Mouse (Mus musculus): ENCODE results near the gene Mrap.

Gene Mrap

GRCm38 (mm10) chr16:90738092-90738956 lies at the start of gene Mrap:
Gene Mrap (plus strand): TSS chr16:90738207.
- no peak for DNase-seq

DNA sequence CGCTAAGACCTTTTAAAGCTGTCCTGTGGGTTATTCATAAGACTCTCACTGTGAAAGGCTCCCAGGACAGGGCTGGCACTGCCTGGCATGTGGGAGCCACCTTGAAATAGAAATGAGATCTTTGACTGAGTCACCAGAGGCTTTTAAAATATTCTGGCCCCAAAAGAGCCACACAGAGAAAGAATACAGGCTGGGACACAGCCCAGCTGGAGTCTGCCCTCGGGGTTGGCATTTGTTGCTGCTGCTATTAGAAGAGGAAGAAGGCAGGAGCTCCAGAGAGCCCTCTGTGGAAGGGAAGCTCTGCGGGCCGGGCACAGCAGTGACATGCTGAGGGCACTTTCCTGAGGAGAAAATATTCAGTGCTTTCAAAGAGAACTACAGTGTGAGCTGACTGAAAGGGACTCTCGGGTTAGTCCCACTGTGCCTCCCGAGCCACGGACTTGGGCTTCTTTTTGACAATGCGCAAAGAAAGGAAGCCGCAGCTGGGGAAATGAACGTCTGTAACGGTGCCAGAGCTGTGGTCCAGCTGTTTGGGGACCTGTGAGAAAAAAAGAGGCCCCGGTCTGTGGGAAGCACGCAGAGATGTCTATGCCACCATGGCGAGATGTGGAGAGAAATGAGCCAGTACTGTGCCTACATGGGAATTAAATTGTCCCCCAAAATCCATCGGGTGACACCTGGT lies 45.2 kb upstream of the Mrap start:
- DNase-seq, result no peak

DNA sequence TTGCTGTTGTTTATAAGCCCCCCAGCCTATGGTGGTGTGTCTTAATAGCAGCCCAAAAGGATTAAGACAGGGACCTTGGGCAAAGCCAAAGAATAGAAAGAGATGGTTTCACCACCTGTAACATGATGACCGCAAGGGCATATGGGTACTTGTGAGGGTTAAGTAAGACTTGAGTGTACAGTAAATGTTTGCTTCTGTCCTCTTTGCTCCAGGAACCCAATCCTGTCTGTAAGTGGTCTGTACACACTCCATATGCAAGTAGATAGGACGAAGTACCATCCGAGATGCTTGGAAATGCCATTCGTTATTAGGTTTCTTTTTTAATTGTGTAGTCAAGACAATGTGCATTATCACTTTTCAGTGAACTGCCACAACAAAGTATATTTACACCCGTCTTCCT lies 44.4 kb upstream of the Mrap start:
- DNase-seq, result no peak

GRCm38 (mm10) chr16:90694719-90695118 lies 43.3 kb upstream of the Mrap start:
- no peak for DNase-seq

DNA sequence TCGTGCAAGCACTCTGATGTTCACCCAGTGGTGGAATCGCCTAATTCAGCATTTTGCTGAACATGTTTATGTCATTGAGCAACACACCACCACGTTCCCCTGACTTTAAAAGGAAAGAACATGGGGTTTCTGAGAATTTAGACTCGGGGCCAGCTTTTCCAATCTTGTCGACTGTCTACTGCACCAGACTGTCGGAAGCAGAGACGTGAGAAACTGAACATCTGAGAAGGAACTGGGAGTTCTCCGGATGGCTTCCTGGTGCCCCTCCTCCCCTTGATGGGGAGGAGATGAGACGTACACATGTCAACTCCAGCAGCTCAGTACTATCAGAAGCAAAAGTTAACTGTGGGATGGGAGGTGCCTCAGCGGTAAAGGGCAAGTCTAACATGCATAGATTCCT lies 42.9 kb upstream of the Mrap start:
- DNase-seq, result no peak

DNA sequence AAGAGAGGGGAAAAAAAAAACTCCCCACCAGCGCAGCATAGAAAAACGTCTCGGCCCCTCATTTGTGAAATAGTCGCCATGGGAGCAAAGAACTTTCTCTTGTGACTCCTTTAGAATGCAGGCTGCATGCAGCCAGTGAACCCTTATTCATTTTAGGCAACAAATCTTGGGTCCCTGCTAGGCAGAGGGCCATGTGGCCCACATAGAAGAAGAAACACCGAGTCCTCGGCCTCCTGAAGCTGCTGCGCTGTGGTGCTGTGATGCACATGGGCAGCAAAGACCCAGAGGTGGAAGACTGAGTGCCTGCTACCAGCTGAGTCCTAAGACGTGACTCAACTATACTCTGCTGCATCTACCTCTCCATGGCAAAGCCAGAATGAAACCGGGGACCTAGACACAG lies 41.7 kb upstream of the Mrap start:
- no peak for DNase-seq

DNA sequence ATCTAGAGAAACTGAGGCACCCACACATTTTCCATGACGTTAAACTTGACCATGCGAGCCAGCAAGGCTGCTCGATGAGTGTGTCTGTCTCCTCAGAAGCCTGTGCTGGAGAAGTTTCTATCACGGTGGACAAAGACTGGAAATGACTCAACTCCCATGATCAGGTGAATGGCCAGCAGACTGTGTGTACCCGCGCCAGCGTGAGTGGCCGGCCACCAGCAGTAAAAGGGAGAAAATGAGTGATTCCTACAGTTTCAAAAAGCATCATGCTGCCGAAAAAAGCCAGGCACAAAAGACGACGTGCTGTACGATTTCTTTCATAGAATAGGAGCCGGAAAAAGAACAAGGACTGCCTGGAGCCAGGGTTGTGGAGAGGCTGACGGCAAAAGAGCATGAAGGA lies 38.6 kb upstream of the Mrap start:
- DNase-seq, result no peak

DNA sequence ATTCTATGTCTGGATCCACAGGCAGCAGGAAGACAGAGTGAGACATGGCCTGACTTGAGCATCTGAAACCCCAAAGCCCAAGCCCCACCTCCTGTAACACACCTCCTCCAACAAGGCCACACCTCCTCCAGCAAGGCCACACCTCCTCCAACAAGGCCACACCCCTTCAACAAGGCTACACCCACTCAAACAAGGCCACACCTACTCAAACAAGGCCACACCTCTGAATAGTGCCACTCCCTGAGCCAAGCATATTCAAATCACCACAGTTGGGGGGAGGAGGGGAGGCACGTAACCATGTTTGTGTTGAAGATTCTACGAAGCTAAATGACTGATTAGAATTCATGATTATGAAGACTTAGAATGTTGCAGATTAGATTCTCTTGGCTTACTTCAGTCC lies 36.5 kb upstream of the Mrap start:
- no peak for DNase-seq

GRCm38 (mm10) chr16:90703646-90704045 lies 34.4 kb upstream of the Mrap start:
- DNase-seq, result no peak

- DNase-seq, result no peak
Measured at GRCm38 (mm10) chr16:90704161-90704825, 33.7 kb upstream of the Mrap start.

- no peak for DNase-seq
Measured at GRCm38 (mm10) chr16:90706279-90706678, 31.7 kb upstream of the Mrap start.

- DNase-seq, result peak; percentile 64
Measured at GRCm38 (mm10) chr16:90709711-90710289, 28.2 kb upstream of the Mrap start.

GRCm38 (mm10) chr16:90710313-90710712 lies 27.7 kb upstream of the Mrap start:
- DNase-seq, result no peak

DNA sequence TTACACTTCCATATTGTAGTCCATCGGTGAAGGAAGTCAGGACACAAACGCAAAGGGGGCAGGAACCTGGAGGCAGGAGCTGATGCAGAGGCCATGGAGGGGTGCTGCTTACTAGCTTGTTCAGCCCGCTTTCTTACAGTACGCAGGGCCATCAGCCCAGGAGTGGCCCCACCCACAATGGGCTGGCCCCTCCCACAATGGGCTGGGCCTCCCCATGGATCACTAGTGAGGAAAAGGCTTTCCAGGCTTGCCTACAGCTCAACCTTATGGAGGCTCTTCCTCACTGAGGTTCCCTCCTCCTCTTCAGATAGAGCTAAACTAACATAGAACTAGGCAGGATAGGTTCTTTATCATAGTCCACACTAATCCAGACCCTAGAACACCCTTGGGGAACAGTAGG lies 14.0 kb upstream of the Mrap start:
- no peak for DNase-seq

GRCm38 (mm10) chr16:90726600-90727227 lies 11.3 kb upstream of the Mrap start:
- no peak for DNase-seq

- peak; percentile 94 for DNase-seq
Measured at GRCm38 (mm10) chr16:90727233-90728115, 10.5 kb upstream of the Mrap start, which contains the start of gene Mis18a. Gene Mis18a (minus strand): TSS chr16:90727404.

DNA sequence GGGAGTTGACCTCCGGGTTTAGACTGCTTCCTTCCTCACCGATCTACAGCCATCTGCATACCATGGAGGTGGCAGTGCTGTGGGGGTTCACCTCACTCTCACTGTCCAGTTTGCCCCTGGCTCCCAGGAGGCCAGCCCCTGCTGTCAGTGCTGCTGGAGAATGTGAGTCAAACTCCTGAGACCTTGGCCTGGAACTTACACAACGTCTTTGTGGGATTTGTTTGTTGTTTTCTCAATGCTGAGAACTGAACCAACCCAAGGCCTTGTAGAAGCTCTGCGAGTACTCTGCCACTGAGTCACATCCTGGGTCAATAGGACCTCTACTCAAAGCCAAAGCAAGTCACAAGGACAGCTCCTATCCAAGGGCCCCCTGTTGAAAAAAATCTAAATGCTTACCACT lies 2.4 kb upstream of the Mrap start:
- no peak for DNase-seq

DNA sequence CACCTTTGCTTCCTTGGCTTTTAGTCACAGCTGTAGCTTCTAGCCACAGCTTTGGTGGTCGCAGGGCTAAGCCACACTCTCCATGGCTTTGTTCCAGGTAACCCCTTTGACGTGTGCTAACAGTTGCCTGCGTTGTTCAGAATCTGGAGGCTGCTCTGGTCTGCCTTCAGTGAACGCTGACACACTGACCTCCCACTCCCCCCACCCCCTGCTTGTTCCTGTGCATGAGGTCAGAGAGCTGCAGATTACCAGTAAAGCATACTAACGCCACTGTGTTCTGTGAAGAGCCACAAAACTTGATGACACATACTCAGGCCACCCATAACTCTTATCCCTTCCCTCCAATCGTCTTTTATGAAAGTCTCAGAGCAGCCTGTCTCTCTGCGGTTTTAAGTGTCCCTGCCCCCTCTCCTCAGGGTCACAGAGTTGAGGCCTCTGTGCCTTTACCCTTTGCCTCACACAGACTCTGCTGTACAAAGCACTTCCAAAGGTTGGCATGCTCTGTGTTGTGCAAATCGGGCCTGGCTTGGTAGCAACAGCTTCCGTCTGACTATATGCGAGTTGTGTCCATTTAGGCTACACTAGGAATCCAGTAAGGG lies 1.2 kb upstream of the Mrap start:
- no peak for DNase-seq

DNA sequence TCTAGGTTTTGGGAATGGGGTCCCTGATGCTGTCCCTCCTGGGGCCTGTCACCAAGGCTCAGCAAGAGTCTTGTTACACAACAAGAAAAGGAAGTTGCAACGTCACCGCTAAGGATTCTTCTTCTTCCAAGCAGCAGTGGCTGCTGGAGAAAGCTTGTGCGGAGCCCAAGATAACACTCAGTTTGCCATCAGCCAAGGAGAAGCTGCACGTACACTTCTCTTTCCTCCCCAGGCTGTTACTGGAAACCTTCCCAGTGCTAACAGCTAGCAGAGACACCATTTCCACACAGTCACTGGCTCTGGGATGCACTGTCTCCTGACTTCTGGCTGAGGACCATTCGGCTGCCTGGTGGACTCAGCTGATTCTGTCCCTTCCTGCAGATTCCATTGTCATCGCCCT lies 9.1 kb downstream of the Mrap start:
- no peak for DNase-seq

GRCm38 (mm10) chr16:90748169-90748568 lies 10.2 kb downstream of the Mrap start:
- DNase-seq, result no peak

- DNase-seq, result no peak
Measured at GRCm38 (mm10) chr16:90753386-90753941, 15.5 kb downstream of the Mrap start.

All from cerebellum, adult 11 months (tissue).